Mouse (Mus musculus) stomach, postnatal 0 days (tissue): Measurements from ENCODE around the gene Pus7l. TPM values are rescaled to one million over a fixed set of nuclear protein-coding genes. Genes with fewer than 3 reads are reported as not detected.
"Not testable (repeated sequence)": the region's sequence is repeated elsewhere in the genome, so short reads cannot be mapped to it uniquely, and the experiment has no call there.

Experiments
- ATAC-seq: fragments of 200-750 bp; cut with Nextera tagmentation; 2 replicates; pipeline ENCODE4 v1.8.0; 2017; ENCODE audit not compliant: low FRiP score, low TSS enrichment
- DNase-seq: peaks from one replicate; pipeline ENCODE4 v3.0.0-alpha.2; 2016; ENCODE audit warnings: low spot score
- H3K27ac ChIP-seq: fragments of 300-500 bp; sonication (generic); replicated peaks from 2 replicates; pipeline ENCODE4 v1.5.1; 2014; ENCODE audit warnings: mild to moderate bottlenecking, control low read depth
- H3K27me3 ChIP-seq: fragments of 300-500 bp; sonication (generic); 2 replicates; pipeline ENCODE4 v1.6.1; 2014; ENCODE audit warnings: low read length; ENCODE audit not compliant: control insufficient read depth, insufficient read depth
- H3K36me3 ChIP-seq: fragments of 300-500 bp; sonication (generic); 2 replicates; pipeline ENCODE4 v1.6.1; 2014; ENCODE audit warnings: low read length, mixed read lengths; ENCODE audit not compliant: control insufficient read depth, insufficient read depth
- H3K4me1 ChIP-seq: fragments of 300-500 bp; sonication (generic); replicated peaks from 2 replicates; pipeline ENCODE4 v1.6.1; 2014; ENCODE audit warnings: antibody characterized with exemption; ENCODE audit not compliant: control insufficient read depth, insufficient read depth
- H3K4me2 ChIP-seq: fragments of 300-500 bp; sonication (generic); replicated peaks from 2 replicates; pipeline ENCODE4 v1.6.1; 2014; ENCODE audit warnings: low read depth, mild to moderate bottlenecking, control low read depth, moderate library complexity
- H3K4me3 ChIP-seq: fragments of 300-500 bp; sonication (generic); 2 replicates; pipeline ENCODE4 v1.5.1; 2014; ENCODE audit warnings: low read depth, low read length, control low read depth
- H3K9ac ChIP-seq: fragments of 300-500 bp; sonication (generic); 2 replicates; pipeline ENCODE4 v1.6.1; 2014; ENCODE audit warnings: mild to moderate bottlenecking, low read length, control low read depth, mixed read lengths
- H3K9me3 ChIP-seq: fragments of 300-500 bp; sonication (generic); 2 replicates; pipeline ENCODE4 v1.6.1; 2016; ENCODE audit warnings: low read length; ENCODE audit not compliant: control insufficient read depth
- CTCF ChIP-seq: IDR thresholded peaks from 2 replicates; pipeline ENCODE4 v1.5.1; 2016; ENCODE audit warnings: antibody characterized with exemption, low read depth, mild to moderate bottlenecking, moderate library complexity
- EP300 ChIP-seq: optimal IDR thresholded peaks from 2 replicates; pipeline ENCODE3; 2016; ENCODE audit warnings: antibody characterized with exemption
- WGBS: fragments of 180-500 bp; shearing (Covaris S2); extraction: QIAGEN DNeasy Blood & Tissue Kit; methylation state at CpG from one replicate; pipeline ENCODE4 v1.1.7; 2014; 5-methylcytosine and 5-hydroxymethylcytosine counted together
- polyA plus RNA-seq: library from polyadenylated mRNA; unstranded; fragments of >200 nt; fragmentation: Nextera tagmentation; extraction: Ambion mirVana; gene quantifications from 2 replicates; pipeline ENCODE4 v1.2.1, GENCODE M21; 2015

Gene Pus7l
- polyA plus RNA-seq, 1 experiment from 2014 or later, result 3.5 TPM

DNA sequence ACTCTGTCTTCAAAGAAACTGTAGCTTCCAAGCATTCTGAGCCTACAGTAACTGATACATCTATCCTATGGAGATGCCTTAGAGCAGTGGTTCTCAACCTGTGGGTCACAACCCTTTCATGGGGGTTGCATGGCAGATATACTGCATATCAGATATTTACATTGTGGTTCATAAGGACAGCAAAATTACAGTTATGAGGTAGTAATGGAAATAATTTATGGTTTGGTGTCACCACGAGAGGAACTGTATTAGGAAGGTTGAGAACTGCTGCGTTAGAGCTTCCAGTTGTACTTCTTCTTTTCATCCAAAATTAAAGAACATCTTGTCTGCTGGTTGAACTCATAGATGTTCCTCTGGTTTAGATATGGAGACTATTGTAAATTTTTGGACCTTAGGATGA lies 53.9 kb downstream of the Pus7l start:
- H3K27ac ChIP-seq, result no peak overlapping the region
- no peak for ATAC-seq
- H3K9ac ChIP-seq, result no peak overlapping the region
- no peaks in the 10 kb centered on the region for H3K36me3 ChIP-seq
- no peak overlapping the region for H3K4me2 ChIP-seq
- H3K4me3 ChIP-seq, result no peak overlapping the region
- DNase-seq, result no peak
- H3K9me3 ChIP-seq, result no peaks in the 10 kb centered on the region
- no peaks in the 10 kb centered on the region for H3K27me3 ChIP-seq
- WGBS, result 81% methylated on average over 2 of the region's 2 CpGs
- no peaks in the 10 kb centered on the region for H3K4me1 ChIP-seq
- TF ChIP-seq EP300, result no peak
- TF ChIP-seq CTCF, result no peak

GRCm38 (mm10) chr15:94488028-94488427 lies 55.3 kb downstream of the Pus7l start:
- H3K27ac ChIP-seq, H3K36me3 ChIP-seq, DNase-seq, H3K4me1 ChIP-seq, ATAC-seq, H3K4me2 ChIP-seq, H3K9ac ChIP-seq, H3K27me3 ChIP-seq, H3K9me3 ChIP-seq, H3K4me3 ChIP-seq: not testable (repeated sequence)
- 83% methylated on average over 2 of the region's 2 CpGs for WGBS

GRCm38 (mm10) chr15:94482555-94482954 lies 60.8 kb downstream of the Pus7l start:
- TF ChIP-seq CTCF, result no peak
- no peak for TF ChIP-seq EP300
- no peaks in the 10 kb centered on the region for H3K9me3 ChIP-seq
- H3K4me2 ChIP-seq, result no peak overlapping the region
- DNase-seq (no peak), ATAC-seq (no peak)
- no peak overlapping the region for H3K4me3 ChIP-seq
- H3K36me3 ChIP-seq, result no peaks in the 10 kb centered on the region
- H3K9ac ChIP-seq, result no peak overlapping the region
- no peaks in the 10 kb centered on the region for H3K27me3 ChIP-seq
- 83% methylated on average over 2 of the region's 2 CpGs for WGBS
- no peak overlapping the region for H3K27ac ChIP-seq
- no peaks in the 10 kb centered on the region for H3K4me1 ChIP-seq

DNA sequence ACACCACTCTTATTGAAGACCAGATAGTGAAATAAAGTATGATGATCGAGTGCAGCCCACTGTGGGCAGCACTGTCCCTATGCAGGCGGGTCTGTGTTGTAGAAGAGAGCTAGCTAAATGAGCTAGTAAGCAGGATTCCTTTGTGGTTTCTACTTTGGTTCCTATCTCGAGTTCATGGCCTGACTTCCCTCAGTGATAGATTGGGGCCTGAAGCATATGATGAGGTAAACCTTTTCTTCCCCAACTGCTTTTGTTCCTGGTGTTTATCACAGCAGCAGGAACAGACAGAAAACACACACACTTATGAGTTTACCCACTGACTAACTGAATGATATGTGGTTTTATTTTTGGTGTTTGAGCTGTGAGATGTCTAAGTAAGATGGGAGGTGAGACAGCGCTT lies 62.6 kb downstream of the Pus7l start:
- no peak for DNase-seq
- H3K4me1 ChIP-seq, result no peaks in the 10 kb centered on the region
- 82% methylated on average over 4 of the region's 4 CpGs for WGBS

GRCm38 (mm10) chr15:94480248-94480647 lies 63.1 kb downstream of the Pus7l start:
- Histone ChIP-seq H3K4me3 (no peak overlapping the region), H3K27ac (no peak overlapping the region), H3K9me3 (no peaks in the 10 kb centered on the region), H3K4me1 (no peaks in the 10 kb centered on the region), H3K27me3 (no peaks in the 10 kb centered on the region), H3K4me2 (no peak overlapping the region), H3K36me3 (no peaks in the 10 kb centered on the region), H3K9ac (no peak overlapping the region)
- WGBS, result 73% methylated on average over 5 of the region's 5 CpGs
- ATAC-seq (no peak), DNase-seq (no peak)
- TF ChIP-seq CTCF (no peak), EP300 (no peak)

More for the DNA sequence above, 62.6 kb downstream of the Pus7l start:
- Histone ChIP-seq H3K36me3 (no peaks in the 10 kb centered on the region), H3K27me3 (no peaks in the 10 kb centered on the region), H3K9ac (no peak overlapping the region), H3K4me3 (no peak overlapping the region), H3K27ac (no peak overlapping the region), H3K9me3 (no peaks in the 10 kb centered on the region), H3K4me2 (no peak overlapping the region)
- TF ChIP-seq CTCF, result no peak
- TF ChIP-seq EP300, result no peak
- ATAC-seq, result no peak

- no peak for DNase-seq
- Histone ChIP-seq H3K4me2 (no peak overlapping the region), H3K27ac (no peak overlapping the region), H3K9me3 (no peaks in the 10 kb centered on the region), H3K9ac (no peak overlapping the region), H3K4me1 (no peaks in the 10 kb centered on the region), H3K36me3 (no peaks in the 10 kb centered on the region), H3K27me3 (no peaks in the 10 kb centered on the region), H3K4me3 (no peak overlapping the region)
- no peak for ATAC-seq
- TF ChIP-seq EP300, result no peak
- no peak for TF ChIP-seq CTCF
- WGBS, result 91% methylated on average over 3 of the region's 3 CpGs
Measured at GRCm38 (mm10) chr15:94479513-94480136, 63.7 kb downstream of the Pus7l start.
